Mouse (Mus musculus) midbrain, embryonic 11.5 days (tissue): ENCODE results near the gene Cyp17a1. TPM values are rescaled to one million over a fixed set of nuclear protein-coding genes. Genes with fewer than 3 reads are reported as not detected.

Experiments used
- ATAC-seq: fragments of 200-750 bp; cut with Nextera tagmentation; 2 replicates; pipeline ENCODE4 v1.8.0; 2017; ENCODE audit warnings: moderate TSS enrichment, moderate library complexity; ENCODE audit not compliant: low FRiP score
- DNase-seq: peaks from one replicate; pipeline ENCODE4 v3.0.0; 2015; ENCODE audit warnings: low spot score; ENCODE audit errors: missing footprints
- H3K27ac ChIP-seq: fragments of 300-500 bp; sonication (generic); 2 replicates; pipeline ENCODE4 v1.5.1; 2014; ENCODE audit warnings: low read depth, low read length
- H3K27me3 ChIP-seq: fragments of 300-500 bp; sonication (generic); 2 replicates; pipeline ENCODE4 v1.6.1; 2014; ENCODE audit warnings: mild to moderate bottlenecking, low read length, moderate library complexity, mixed read lengths; ENCODE audit not compliant: control insufficient read depth, insufficient read depth
- H3K36me3 ChIP-seq: fragments of 300-500 bp; sonication (generic); 2 replicates; pipeline ENCODE4 v1.6.1; 2014; ENCODE audit warnings: mild to moderate bottlenecking, low read length, moderate library complexity, mixed read lengths; ENCODE audit not compliant: control insufficient read depth, insufficient read depth
- H3K4me1 ChIP-seq: fragments of 300-500 bp; sonication (generic); 2 replicates; pipeline ENCODE4 v1.6.1; 2014; ENCODE audit warnings: low read length; ENCODE audit not compliant: control insufficient read depth, insufficient read depth
- H3K4me2 ChIP-seq: fragments of 300-500 bp; sonication (generic); 2 replicates; pipeline ENCODE4 v1.6.1; 2014; ENCODE audit warnings: mild to moderate bottlenecking, moderate library complexity
- H3K4me3 ChIP-seq: fragments of 300-500 bp; sonication (generic); 2 replicates; pipeline ENCODE4 v1.5.1; 2014; ENCODE audit warnings: low read depth, low read length
- H3K9ac ChIP-seq: fragments of 300-500 bp; sonication (generic); 2 replicates; pipeline ENCODE4 v1.6.1; 2014; ENCODE audit warnings: low read length
- H3K9me3 ChIP-seq: fragments of 300-500 bp; sonication (generic); 2 replicates; pipeline ENCODE4 v1.6.1; 2016; ENCODE audit warnings: low read length; ENCODE audit not compliant: control insufficient read depth
- WGBS: fragments of 180-500 bp; shearing (Covaris S2); extraction: QIAGEN DNeasy Blood & Tissue Kit; methylation state at CpG from one replicate; pipeline ENCODE4 v1.1.7; 2014; 5-methylcytosine and 5-hydroxymethylcytosine counted together
- polyA plus RNA-seq: library from polyadenylated mRNA; unstranded; fragments of >200 nt; fragmentation: Nextera tagmentation; extraction: Ambion mirVana; gene quantifications from 2 replicates; pipeline ENCODE4 v1.2.1, GENCODE M21; 2014

The Cyp17a1 gene
- polyA plus RNA-seq, 1 experiment from 2014 or later: not detected

DNA sequence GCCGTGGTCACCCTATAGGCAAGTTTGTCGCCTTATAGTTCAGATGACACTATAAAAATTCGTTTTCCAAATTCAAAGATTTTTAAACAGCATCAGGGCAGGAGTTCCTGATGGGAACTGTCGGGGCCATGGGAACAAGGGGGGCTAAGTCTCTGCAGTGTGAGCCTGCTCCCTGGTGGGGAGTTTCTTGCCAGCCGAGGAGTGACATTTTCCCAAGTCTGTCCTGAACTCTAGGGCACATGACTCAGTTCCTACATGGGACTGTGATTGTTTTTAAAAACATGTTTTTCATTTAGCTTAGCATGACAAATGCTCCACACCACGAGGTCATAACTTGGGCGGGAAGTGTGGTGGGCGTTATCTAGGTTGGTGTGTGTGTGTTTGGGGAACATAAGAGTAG lies 25.1 kb downstream of the Cyp17a1 start:
- Histone ChIP-seq H3K9me3 (no peaks in the 10 kb centered on the region), H3K4me1 (peaks cover 15% of the 10 kb centered on the region), H3K36me3 (no peaks in the 10 kb centered on the region), H3K4me3 (no peak overlapping the region), H3K9ac (no peak overlapping the region), H3K27ac (no peak overlapping the region), H3K4me2 (no peak overlapping the region), H3K27me3 (no peaks in the 10 kb centered on the region)
- no peak for ATAC-seq
- 86% methylated on average over 8 of the region's 8 CpGs for WGBS
- DNase-seq: no peak

GRCm38 (mm10) chr19:46647254-46647653 lies 25.7 kb downstream of the Cyp17a1 start:
- ATAC-seq: no peak
- H3K4me1 ChIP-seq: peaks cover 15% of the 10 kb centered on the region
- WGBS: 77% methylated on average over 3 of the region's 3 CpGs

GRCm38 (mm10) chr19:46646041-46646481 lies 26.9 kb downstream of the Cyp17a1 start:
- ATAC-seq: no peak
- Histone ChIP-seq H3K36me3 (no peaks in the 10 kb centered on the region), H3K4me1 (peaks cover 24% of the 10 kb centered on the region), H3K9ac (no peak overlapping the region), H3K27ac (no peak overlapping the region), H3K4me2 (no peak overlapping the region), H3K27me3 (no peaks in the 10 kb centered on the region), H3K9me3 (no peaks in the 10 kb centered on the region), H3K4me3 (no peak overlapping the region)
- 84% methylated on average over 12 of the region's 12 CpGs for WGBS
- DNase-seq: no peak

More at GRCm38 (mm10) chr19:46647254-46647653, 25.7 kb downstream of the Cyp17a1 start:
- H3K9ac ChIP-seq: no peak overlapping the region
- no peak overlapping the region for H3K4me3 ChIP-seq
- no peak overlapping the region for H3K27ac ChIP-seq
- DNase-seq: no peak
- H3K27me3 ChIP-seq: no peaks in the 10 kb centered on the region
- no peak overlapping the region for H3K4me2 ChIP-seq
- no peaks in the 10 kb centered on the region for H3K9me3 ChIP-seq
- no peaks in the 10 kb centered on the region for H3K36me3 ChIP-seq

GRCm38 (mm10) chr19:46644793-46645602 lies 28.0 kb downstream of the Cyp17a1 start:
- no peak overlapping the region for H3K4me3 ChIP-seq
- peak overlapping the region; percentile 25; the same call in 1 of the 2 replicates for H3K27ac ChIP-seq
- ATAC-seq: no peak
- peaks cover 24% of the 10 kb centered on the region for H3K4me1 ChIP-seq
- no peaks in the 10 kb centered on the region for H3K27me3 ChIP-seq
- WGBS: 31% methylated on average over 12 of the region's 12 CpGs
- no peaks in the 10 kb centered on the region for H3K36me3 ChIP-seq
- no peak overlapping the region for H3K9ac ChIP-seq
- peak; percentile 86 for DNase-seq
- no peaks in the 10 kb centered on the region for H3K9me3 ChIP-seq
- no peak overlapping the region for H3K4me2 ChIP-seq

DNA sequence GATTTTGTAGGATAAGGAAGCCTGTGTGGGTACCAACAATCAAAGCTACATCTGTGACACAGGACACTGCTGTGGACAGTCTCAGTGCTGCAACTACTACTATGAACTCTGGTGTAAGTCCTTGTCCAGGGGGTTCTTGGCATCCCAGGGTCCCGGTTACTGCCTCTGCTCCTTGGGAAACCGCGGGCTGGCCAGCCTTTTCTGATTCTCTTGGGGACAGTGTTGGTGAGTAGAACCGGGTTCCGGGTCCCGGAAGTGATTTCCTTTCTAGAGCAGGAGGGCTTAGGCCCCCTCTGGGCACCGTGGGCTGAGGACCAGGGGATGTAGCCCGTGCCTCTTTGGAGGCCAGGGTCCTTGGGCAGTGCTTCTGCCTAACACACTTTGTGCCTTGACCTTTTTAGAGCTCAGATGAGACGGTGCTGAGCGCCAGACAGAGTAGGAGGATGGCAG lies 28.6 kb downstream of the Cyp17a1 start:
- Histone ChIP-seq H3K36me3 (no peaks in the 10 kb centered on the region), H3K27me3 (no peaks in the 10 kb centered on the region), H3K9me3 (no peaks in the 10 kb centered on the region), H3K4me1 (peaks cover 24% of the 10 kb centered on the region), H3K4me2 (no peak overlapping the region), H3K4me3 (no peak overlapping the region), H3K9ac (no peak overlapping the region; the same call in 1 of the 2 replicates), H3K27ac (0 out of 2 replicates have a peak overlapping the region, but pooled peaks have one; percentile 25)
- 71% methylated on average over 10 of the region's 10 CpGs for WGBS
- DNase-seq: no peak
- ATAC-seq: no peak

GRCm38 (mm10) chr19:46643236-46643635 lies 29.7 kb downstream of the Cyp17a1 start:
- WGBS: 88% methylated on average over 5 of the region's 5 CpGs
- Histone ChIP-seq H3K9me3 (no peaks in the 10 kb centered on the region), H3K4me1 (peaks cover 24% of the 10 kb centered on the region), H3K27me3 (no peaks in the 10 kb centered on the region), H3K9ac (no peak overlapping the region), H3K27ac (no peak overlapping the region), H3K4me3 (no peak overlapping the region), H3K36me3 (no peaks in the 10 kb centered on the region), H3K4me2 (no peak overlapping the region)
- no peak for ATAC-seq
- no peak for DNase-seq

- peak; percentile 86 for DNase-seq
- Histone ChIP-seq H3K4me2 (no peak overlapping the region), H3K36me3 (no peaks in the 10 kb centered on the region), H3K27me3 (no peaks in the 10 kb centered on the region), H3K27ac (no peak overlapping the region), H3K4me3 (no peak overlapping the region), H3K4me1 (peaks cover 24% of the 10 kb centered on the region), H3K9me3 (no peaks in the 10 kb centered on the region), H3K9ac (no peak overlapping the region)
- ATAC-seq: no peak
- WGBS: 81% methylated on average over 22 of the region's 22 CpGs
Observed at GRCm38 (mm10) chr19:46642136-46642753, 30.7 kb downstream of the Cyp17a1 start.

DNA sequence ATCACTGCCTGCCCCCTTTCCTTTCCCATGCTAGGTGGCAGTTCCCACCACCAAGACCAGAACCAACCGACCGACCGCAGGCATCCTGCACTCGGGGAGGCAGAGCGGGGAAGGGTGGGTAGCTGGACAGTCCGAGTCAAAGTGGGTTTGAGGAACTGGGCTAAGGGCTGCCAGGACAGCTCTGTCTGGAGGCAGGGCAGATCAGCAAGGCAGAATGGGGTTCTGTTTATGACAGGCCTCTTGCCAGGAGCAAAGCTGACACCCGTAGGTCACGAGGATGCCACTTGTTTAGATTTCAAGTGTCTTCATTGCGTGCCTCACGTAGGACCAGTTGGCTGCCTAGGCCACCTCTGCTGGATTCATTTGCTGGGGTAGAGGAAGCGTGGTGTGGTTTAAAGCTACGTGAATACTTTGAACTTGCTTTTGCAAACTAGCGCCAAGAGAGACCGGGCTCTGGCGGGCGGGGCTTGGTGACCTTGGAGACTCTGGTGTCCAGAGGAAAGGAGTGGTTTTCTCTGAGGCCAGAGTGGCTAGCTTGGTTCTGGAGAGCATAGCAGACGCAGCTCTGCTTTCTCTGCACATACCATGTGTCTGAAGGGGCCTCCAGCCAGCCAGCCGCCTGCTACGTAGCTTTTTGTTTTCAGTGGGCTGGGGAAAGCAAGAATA lies 31.4 kb downstream of the Cyp17a1 start:
- no peak overlapping the region for H3K27ac ChIP-seq
- H3K4me1 ChIP-seq: peaks cover 24% of the 10 kb centered on the region
- H3K27me3 ChIP-seq: no peaks in the 10 kb centered on the region
- H3K4me2 ChIP-seq: no peak overlapping the region
- ATAC-seq (no peak), DNase-seq (no peak)
- WGBS: 72% methylated on average over 19 of the region's 19 CpGs
- no peak overlapping the region for H3K4me3 ChIP-seq
- H3K9me3 ChIP-seq: no peaks in the 10 kb centered on the region
- H3K36me3 ChIP-seq: no peaks in the 10 kb centered on the region
- H3K9ac ChIP-seq: no peak overlapping the region; the same call in 1 of the 2 replicates

DNA sequence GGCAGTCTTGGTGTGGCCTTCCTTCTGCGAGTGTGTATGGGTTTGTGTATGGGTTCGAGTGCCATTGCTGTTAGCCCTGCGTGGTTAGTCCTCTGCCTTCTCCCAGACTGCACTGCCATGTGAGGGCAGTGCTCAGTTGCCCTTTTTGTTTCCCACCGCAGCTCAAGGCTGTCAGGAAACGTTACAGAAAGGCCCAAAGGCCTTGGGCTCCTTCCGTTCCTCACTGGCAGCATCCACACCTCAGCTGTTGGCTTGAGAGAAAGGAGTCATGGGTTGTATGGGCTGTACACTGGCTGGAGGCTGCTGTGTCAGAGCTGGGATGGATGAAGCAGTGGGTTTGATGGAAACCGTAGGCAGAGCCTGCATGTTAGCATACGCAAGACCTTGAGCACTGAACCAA lies 32.2 kb downstream of the Cyp17a1 start:
- Histone ChIP-seq H3K9me3 (no peaks in the 10 kb centered on the region), H3K9ac (no peak overlapping the region; the same call in 1 of the 2 replicates), H3K27ac (no peak overlapping the region), H3K27me3 (no peaks in the 10 kb centered on the region), H3K36me3 (no peaks in the 10 kb centered on the region), H3K4me3 (no peak overlapping the region), H3K4me1 (peaks cover 24% of the 10 kb centered on the region), H3K4me2 (no peak overlapping the region)
- no peak for DNase-seq
- no peak for ATAC-seq
- 90% methylated on average over 8 of the region's 8 CpGs for WGBS
